Mouse (Mus musculus): ENCODE measurements at regions not wholly inside any gene's neighbourhood (a gene's known extent, or its start where the extent isn't known, plus 50 kb on each side); places are given as distances from the start of the nearest gene placed in this dataset.

- Histone ChIP-seq H3K4me1 (ENCODE audit: control insufficient read depth, insufficient read depth, low read length) (peaks cover 5% of the 10 kb centered on the region; the same call in 1 of the 2 replicates), H3K27ac (ENCODE audit: insufficient read depth, low read length) (peak overlapping the region; percentile 66; the same call in 1 of the 2 replicates), H3K4me3 (ENCODE audit: insufficient read depth, low read length) (peak overlapping the region; percentile 31)
- TF ChIP-seq CTCF (IDR thresholded peaks at IDR 0.05; ENCODE audit: extremely low read depth, insufficient read depth, low read length) = no peak
- no peak for TF ChIP-seq POLR2A (IDR thresholded peaks at IDR 0.05; ENCODE audit: extremely low read depth, insufficient read depth, low read length)
Observed at GRCm38 (mm10) chr13:107246956-107247751, 225.2 kb upstream of the Kif2a start.

GRCm38 (mm10) chr13:107244173-107244572 lies 222.2 kb upstream of the Kif2a start:
- Histone ChIP-seq H3K4me3 (ENCODE audit: insufficient read depth, low read length) (no peak overlapping the region), H3K4me1 (ENCODE audit: control insufficient read depth, insufficient read depth, low read length) (peaks cover 5% of the 10 kb centered on the region; the same call in 1 of the 2 replicates), H3K27ac (ENCODE audit: insufficient read depth, low read length) (no peak overlapping the region; the same call in 1 of the 2 replicates)
- TF ChIP-seq POLR2A (IDR thresholded peaks at IDR 0.05; ENCODE audit: extremely low read depth, insufficient read depth, low read length) (no peak), CTCF (IDR thresholded peaks at IDR 0.05; ENCODE audit: extremely low read depth, insufficient read depth, low read length) (no peak)

GRCm38 (mm10) chr13:107239035-107239387 lies 217.1 kb upstream of the Kif2a start:
- Histone ChIP-seq H3K4me1 (ENCODE audit: control insufficient read depth, insufficient read depth, low read length) (no peaks in the 10 kb centered on the region), H3K4me3 (ENCODE audit: insufficient read depth, low read length) (no peak overlapping the region), H3K27ac (ENCODE audit: insufficient read depth, low read length) (no peak overlapping the region)
- TF ChIP-seq POLR2A (IDR thresholded peaks at IDR 0.05; ENCODE audit: extremely low read depth, insufficient read depth, low read length) (no peak), CTCF (IDR thresholded peaks at IDR 0.05; ENCODE audit: extremely low read depth, insufficient read depth, low read length) (peak; percentile 25; the same call in 1 of the 2 replicates)

- no peak for TF ChIP-seq CTCF (IDR thresholded peaks at IDR 0.05; ENCODE audit: extremely low read depth, insufficient read depth, low read length)
- no peak for TF ChIP-seq POLR2A (IDR thresholded peaks at IDR 0.05; ENCODE audit: extremely low read depth, insufficient read depth, low read length)
- Histone ChIP-seq H3K4me3 (ENCODE audit: insufficient read depth, low read length) (no peak overlapping the region), H3K27ac (ENCODE audit: insufficient read depth, low read length) (no peak overlapping the region), H3K4me1 (ENCODE audit: control insufficient read depth, insufficient read depth, low read length) (no peaks in the 10 kb centered on the region)
Observed at GRCm38 (mm10) chr13:107238364-107239034, 216.6 kb upstream of the Kif2a start.

- H3K4me1 ChIP-seq (ENCODE audit: control insufficient read depth, insufficient read depth, low read length) = no peaks in the 10 kb centered on the region; the same call in 1 of the 2 replicates
- no peak overlapping the region for H3K4me3 ChIP-seq (ENCODE audit: insufficient read depth, low read length)
- no peak overlapping the region for H3K27ac ChIP-seq (ENCODE audit: insufficient read depth, low read length)
- TF ChIP-seq POLR2A (IDR thresholded peaks at IDR 0.05; ENCODE audit: extremely low read depth, insufficient read depth, low read length) (no peak), CTCF (IDR thresholded peaks at IDR 0.05; ENCODE audit: extremely low read depth, insufficient read depth, low read length) (no peak)
Observed at GRCm38 (mm10) chr13:107219456-107219855, 197.5 kb upstream of the Kif2a start.

- H3K27ac ChIP-seq (ENCODE audit: insufficient read depth, low read length) = no peak overlapping the region
- TF ChIP-seq CTCF (IDR thresholded peaks at IDR 0.05; ENCODE audit: extremely low read depth, insufficient read depth, low read length) (no peak), POLR2A (IDR thresholded peaks at IDR 0.05; ENCODE audit: extremely low read depth, insufficient read depth, low read length) (no peak)
Observed at GRCm38 (mm10) chr13:107218351-107218750, 196.4 kb upstream of the Kif2a start.

GRCm38 (mm10) chr13:107217825-107218224 lies 195.9 kb upstream of the Kif2a start:
- H3K4me1 ChIP-seq (ENCODE audit: control insufficient read depth, insufficient read depth, low read length) = no peaks in the 10 kb centered on the region; the same call in 1 of the 2 replicates
- H3K4me3 ChIP-seq (ENCODE audit: insufficient read depth, low read length) = no peak overlapping the region
- no peak for TF ChIP-seq POLR2A (IDR thresholded peaks at IDR 0.05; ENCODE audit: extremely low read depth, insufficient read depth, low read length)
- no peak for TF ChIP-seq CTCF (IDR thresholded peaks at IDR 0.05; ENCODE audit: extremely low read depth, insufficient read depth, low read length)
- no peak overlapping the region for H3K27ac ChIP-seq (ENCODE audit: insufficient read depth, low read length)

More at GRCm38 (mm10) chr13:107218351-107218750, 196.4 kb upstream of the Kif2a start:
- Histone ChIP-seq H3K4me1 (ENCODE audit: control insufficient read depth, insufficient read depth, low read length) (no peaks in the 10 kb centered on the region; the same call in 1 of the 2 replicates), H3K4me3 (ENCODE audit: insufficient read depth, low read length) (no peak overlapping the region)

- TF ChIP-seq CTCF (IDR thresholded peaks at IDR 0.05; ENCODE audit: extremely low read depth, insufficient read depth, low read length) (no peak), POLR2A (IDR thresholded peaks at IDR 0.05; ENCODE audit: extremely low read depth, insufficient read depth, low read length) (no peak)
- no peak overlapping the region for H3K4me3 ChIP-seq (ENCODE audit: insufficient read depth, low read length)
- H3K27ac ChIP-seq (ENCODE audit: insufficient read depth, low read length) = no peak overlapping the region
- H3K4me1 ChIP-seq (ENCODE audit: control insufficient read depth, insufficient read depth, low read length) = no peaks in the 10 kb centered on the region
Observed at GRCm38 (mm10) chr13:107213281-107213680, 191.4 kb upstream of the Kif2a start.

GRCm38 (mm10) chr13:107210676-107211075 lies 188.8 kb upstream of the Kif2a start:
- TF ChIP-seq POLR2A (IDR thresholded peaks at IDR 0.05; ENCODE audit: extremely low read depth, insufficient read depth, low read length) (no peak), CTCF (IDR thresholded peaks at IDR 0.05; ENCODE audit: extremely low read depth, insufficient read depth, low read length) (no peak)
- Histone ChIP-seq H3K27ac (ENCODE audit: insufficient read depth, low read length) (no peak overlapping the region), H3K4me1 (ENCODE audit: control insufficient read depth, insufficient read depth, low read length) (no peaks in the 10 kb centered on the region; the same call in 1 of the 2 replicates), H3K4me3 (ENCODE audit: insufficient read depth, low read length) (no peak overlapping the region)

Data from cortical plate, adult 2 months (tissue).